Mouse (Mus musculus): Measurements from ENCODE around the gene Ppp2r5e. TPM values are rescaled to one million over a fixed set of nuclear protein-coding genes. Genes with fewer than 3 reads are reported as not detected.
A peak's percentile ranks its signal among the peaks of the same experiment; 100 is the strongest.

Gene Ppp2r5e
- polyA plus RNA-seq, 1 experiment from 2014 or later = 12.6 TPM

DNA sequence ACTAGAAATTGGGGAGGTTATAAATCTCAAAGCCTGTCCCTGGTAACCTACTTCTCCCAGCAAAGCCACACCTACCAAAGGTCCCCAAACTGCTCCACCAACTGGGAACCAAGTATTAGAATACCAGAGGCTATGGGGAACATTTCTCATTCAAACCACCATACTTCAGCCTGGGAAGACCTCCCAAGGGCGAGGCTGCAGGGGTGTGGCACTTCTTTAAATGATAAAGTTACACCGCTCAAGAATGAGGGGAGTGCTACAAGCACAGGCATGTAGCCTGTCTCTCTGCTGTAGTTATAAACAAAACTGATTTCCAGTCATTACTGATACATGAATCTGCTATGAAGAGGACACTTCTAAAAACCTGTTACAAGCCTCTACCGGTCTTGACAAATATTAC lies 113.3 kb downstream of the Ppp2r5e start:
- H3K27me3 ChIP-seq (ENCODE audit: control insufficient read depth, insufficient read depth, low read length) = no peaks in the 10 kb centered on the region
- H3K4me1 ChIP-seq (ENCODE audit: control insufficient read depth, insufficient read depth, low read length) = no peaks in the 10 kb centered on the region
- no peaks in the 10 kb centered on the region for H3K36me3 ChIP-seq (ENCODE audit: control insufficient read depth, insufficient read depth, low read length)
- ATAC-seq (replicated peaks; ENCODE audit: insufficient number of reproducible peaks, low FRiP score, low TSS enrichment) = no peak
- no peak overlapping the region for H3K27ac ChIP-seq (ENCODE audit: low read depth, low read length)
- WGBS (ENCODE audit: insufficient replicate concordance) = 73% methylated on average over 3 of the region's 3 CpGs
- H3K4me3 ChIP-seq (ENCODE audit: low read depth, low read length) = no peak overlapping the region
- H3K9me3 ChIP-seq (replicated peaks; ENCODE audit: control insufficient read depth, low read length) = no peaks in the 10 kb centered on the region
- no peak overlapping the region for H3K9ac ChIP-seq (ENCODE audit: low read depth, low read length)
- no peak overlapping the region for H3K4me2 ChIP-seq

GRCm38 (mm10) chr12:75482015-75482414 lies 114.0 kb downstream of the Ppp2r5e start:
- no peaks in the 10 kb centered on the region for H3K9me3 ChIP-seq (replicated peaks; ENCODE audit: control insufficient read depth, low read length)
- H3K27ac ChIP-seq (ENCODE audit: low read depth, low read length) = no peak overlapping the region
- H3K27me3 ChIP-seq (ENCODE audit: control insufficient read depth, insufficient read depth, low read length) = no peaks in the 10 kb centered on the region
- ATAC-seq (replicated peaks; ENCODE audit: insufficient number of reproducible peaks, low FRiP score, low TSS enrichment) = no peak
- no peaks in the 10 kb centered on the region for H3K4me1 ChIP-seq (ENCODE audit: control insufficient read depth, insufficient read depth, low read length)
- H3K36me3 ChIP-seq (ENCODE audit: control insufficient read depth, insufficient read depth, low read length) = no peaks in the 10 kb centered on the region
- no peak overlapping the region for H3K9ac ChIP-seq (ENCODE audit: low read depth, low read length)
- H3K4me3 ChIP-seq (ENCODE audit: low read depth, low read length) = no peak overlapping the region
- 70% methylated on average over 4 of the region's 4 CpGs for WGBS (ENCODE audit: insufficient replicate concordance)
- H3K4me2 ChIP-seq = no peak overlapping the region

DNA sequence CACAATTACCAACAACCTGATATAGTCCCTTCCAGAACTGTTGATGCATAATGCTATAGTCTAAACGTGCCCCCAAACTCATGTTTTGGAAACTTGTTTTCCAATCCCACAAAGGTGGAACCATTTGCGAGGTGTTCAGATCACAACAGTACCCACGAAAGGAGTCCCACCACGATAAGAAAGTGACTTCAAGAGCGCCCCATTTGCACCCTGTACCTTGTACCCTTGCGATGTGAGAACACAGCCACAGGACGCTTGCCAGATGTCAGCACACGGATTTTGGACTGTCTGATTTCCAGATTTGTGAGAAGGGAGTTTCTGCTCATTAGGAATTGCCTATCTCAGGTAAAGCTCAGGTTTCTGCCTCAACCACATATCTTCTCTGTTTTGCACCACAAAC lies 116.0 kb downstream of the Ppp2r5e start:
- H3K36me3 ChIP-seq (ENCODE audit: control insufficient read depth, insufficient read depth, low read length) = no peaks in the 10 kb centered on the region
- no peaks in the 10 kb centered on the region for H3K4me1 ChIP-seq (ENCODE audit: control insufficient read depth, insufficient read depth, low read length)
- H3K27me3 ChIP-seq (ENCODE audit: control insufficient read depth, insufficient read depth, low read length) = no peaks in the 10 kb centered on the region
- no peak overlapping the region for H3K9ac ChIP-seq (ENCODE audit: low read depth, low read length)
- no peak for ATAC-seq (replicated peaks; ENCODE audit: insufficient number of reproducible peaks, low FRiP score, low TSS enrichment)
- WGBS (ENCODE audit: insufficient replicate concordance) = 85% methylated on average over 8 of the region's 8 CpGs
- H3K4me3 ChIP-seq (ENCODE audit: low read depth, low read length) = no peak overlapping the region
- no peak overlapping the region for H3K27ac ChIP-seq (ENCODE audit: low read depth, low read length)
- no peak overlapping the region for H3K4me2 ChIP-seq
- H3K9me3 ChIP-seq (replicated peaks; ENCODE audit: control insufficient read depth, low read length) = no peaks in the 10 kb centered on the region

DNA sequence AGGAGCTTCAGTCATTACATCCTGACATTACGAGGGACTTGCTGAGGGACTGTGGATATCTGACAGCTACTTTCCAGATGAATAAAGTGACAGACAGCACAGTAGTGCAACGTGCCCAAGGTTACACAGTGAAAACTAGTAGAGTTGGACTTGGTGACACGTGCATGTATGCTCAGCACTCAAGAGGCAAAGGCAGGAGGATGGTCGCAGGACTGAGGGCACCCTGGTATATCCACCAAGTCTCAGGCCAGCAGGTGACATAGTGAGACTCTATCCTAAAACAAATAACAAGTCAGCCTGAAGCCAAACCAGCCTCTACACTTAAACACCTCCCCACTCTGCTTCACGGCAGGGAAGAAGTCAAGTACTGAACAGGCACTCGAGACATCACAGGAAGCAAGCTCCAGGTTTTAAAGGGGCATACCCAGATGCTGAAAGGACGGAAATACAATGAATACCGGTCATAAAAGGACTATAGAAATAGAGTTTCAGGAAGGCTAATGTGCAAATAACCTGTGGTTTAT lies 116.6 kb downstream of the Ppp2r5e start:
- Histone ChIP-seq H3K4me3 (ENCODE audit: low read depth, low read length) (no peak overlapping the region), H3K4me1 (ENCODE audit: control insufficient read depth, insufficient read depth, low read length) (no peaks in the 10 kb centered on the region), H3K27me3 (ENCODE audit: control insufficient read depth, insufficient read depth, low read length) (no peaks in the 10 kb centered on the region), H3K9me3 (replicated peaks; ENCODE audit: control insufficient read depth, low read length) (no peaks in the 10 kb centered on the region), H3K9ac (ENCODE audit: low read depth, low read length) (no peak overlapping the region), H3K4me2 (no peak overlapping the region), H3K36me3 (ENCODE audit: control insufficient read depth, insufficient read depth, low read length) (no peaks in the 10 kb centered on the region), H3K27ac (ENCODE audit: low read depth, low read length) (no peak overlapping the region)
- 61% methylated on average over 8 of the region's 8 CpGs for WGBS (ENCODE audit: insufficient replicate concordance)
- 0 out of 2 replicates have a peak, but pooled peaks have one; percentile 18 for ATAC-seq (replicated peaks; ENCODE audit: insufficient number of reproducible peaks, low FRiP score, low TSS enrichment)

DNA sequence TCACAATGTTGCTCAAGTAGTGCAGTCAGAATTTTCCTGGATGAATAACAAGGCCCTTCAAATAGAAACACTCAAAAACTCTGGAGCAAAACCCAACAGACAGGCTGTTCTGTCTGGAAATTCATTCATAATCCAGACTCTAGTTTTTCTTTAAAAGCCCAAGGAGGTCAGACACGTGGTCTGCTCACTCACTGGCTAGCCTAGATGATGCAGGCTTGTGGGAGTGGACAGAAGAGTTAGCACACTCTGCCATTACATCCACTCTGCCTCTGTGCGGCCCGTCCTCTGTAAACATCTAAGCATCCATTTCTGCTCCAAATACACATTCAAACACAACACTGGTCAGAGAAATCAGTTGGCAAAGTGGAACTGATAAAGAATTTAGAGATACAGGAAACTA lies 117.4 kb downstream of the Ppp2r5e start:
- 92% methylated on average over 3 of the region's 3 CpGs for WGBS (ENCODE audit: insufficient replicate concordance)
- Histone ChIP-seq H3K4me3 (ENCODE audit: low read depth, low read length) (no peak overlapping the region), H3K27ac (ENCODE audit: low read depth, low read length) (no peak overlapping the region), H3K27me3 (ENCODE audit: control insufficient read depth, insufficient read depth, low read length) (no peaks in the 10 kb centered on the region), H3K9ac (ENCODE audit: low read depth, low read length) (no peak overlapping the region), H3K4me1 (ENCODE audit: control insufficient read depth, insufficient read depth, low read length) (no peaks in the 10 kb centered on the region), H3K9me3 (replicated peaks; ENCODE audit: control insufficient read depth, low read length) (no peaks in the 10 kb centered on the region), H3K36me3 (ENCODE audit: control insufficient read depth, insufficient read depth, low read length) (no peaks in the 10 kb centered on the region), H3K4me2 (no peak overlapping the region)
- no peak for ATAC-seq (replicated peaks; ENCODE audit: insufficient number of reproducible peaks, low FRiP score, low TSS enrichment)

GRCm38 (mm10) chr12:75478117-75478516 lies 117.9 kb downstream of the Ppp2r5e start:
- no peak for ATAC-seq (replicated peaks; ENCODE audit: insufficient number of reproducible peaks, low FRiP score, low TSS enrichment)

DNA sequence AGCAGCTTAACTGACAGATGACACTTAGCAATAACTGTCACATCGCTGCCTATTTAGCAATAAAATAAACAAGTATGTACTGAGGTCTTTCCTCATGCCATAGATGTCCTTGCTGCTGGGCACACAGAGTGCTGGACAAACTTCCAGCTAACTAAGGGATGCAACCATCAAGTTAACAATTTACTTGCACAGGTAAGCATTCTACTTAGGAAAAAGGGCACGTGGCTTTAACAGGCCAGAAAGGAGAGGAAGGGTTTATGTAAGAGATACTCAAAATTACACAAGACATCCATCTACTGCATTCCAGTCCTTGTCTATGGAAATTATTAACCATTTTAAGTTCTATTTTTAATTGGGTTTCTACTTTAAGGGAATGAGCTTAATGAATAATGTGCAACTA lies 123.0 kb downstream of the Ppp2r5e start:
- H3K4me3 ChIP-seq (ENCODE audit: low read depth, low read length) = no peak overlapping the region
- no peak for ATAC-seq (replicated peaks; ENCODE audit: insufficient number of reproducible peaks, low FRiP score, low TSS enrichment)
- no peaks in the 10 kb centered on the region for H3K9me3 ChIP-seq (replicated peaks; ENCODE audit: control insufficient read depth, low read length)
- no peaks in the 10 kb centered on the region for H3K27me3 ChIP-seq (ENCODE audit: control insufficient read depth, insufficient read depth, low read length)
- H3K4me1 ChIP-seq (ENCODE audit: control insufficient read depth, insufficient read depth, low read length) = no peaks in the 10 kb centered on the region
- 90% methylated on average over 2 of the region's 2 CpGs for WGBS (ENCODE audit: insufficient replicate concordance)
- no peak overlapping the region for H3K4me2 ChIP-seq
- 0 out of 2 replicates have a peak, but pooled peaks cover 3% of the 10 kb centered on the region for H3K36me3 ChIP-seq (ENCODE audit: control insufficient read depth, insufficient read depth, low read length)
- no peak overlapping the region for H3K27ac ChIP-seq (ENCODE audit: low read depth, low read length)
- H3K9ac ChIP-seq (ENCODE audit: low read depth, low read length) = no peak overlapping the region

More at GRCm38 (mm10) chr12:75478117-75478516, 117.9 kb downstream of the Ppp2r5e start:
- Histone ChIP-seq H3K27me3 (ENCODE audit: control insufficient read depth, insufficient read depth, low read length) (no peaks in the 10 kb centered on the region), H3K36me3 (ENCODE audit: control insufficient read depth, insufficient read depth, low read length) (no peaks in the 10 kb centered on the region), H3K9ac (ENCODE audit: low read depth, low read length) (no peak overlapping the region), H3K27ac (ENCODE audit: low read depth, low read length) (no peak overlapping the region), H3K4me3 (ENCODE audit: low read depth, low read length) (no peak overlapping the region), H3K4me1 (ENCODE audit: control insufficient read depth, insufficient read depth, low read length) (no peaks in the 10 kb centered on the region), H3K4me2 (no peak overlapping the region), H3K9me3 (replicated peaks; ENCODE audit: control insufficient read depth, low read length) (no peaks in the 10 kb centered on the region)
- WGBS (ENCODE audit: insufficient replicate concordance) = 80% methylated on average over 4 of the region's 4 CpGs

GRCm38 (mm10) chr12:75472107-75472506 lies 123.9 kb downstream of the Ppp2r5e start:
- 89% methylated on average over 3 of the region's 3 CpGs for WGBS (ENCODE audit: insufficient replicate concordance)
- no peak overlapping the region for H3K4me3 ChIP-seq (ENCODE audit: low read depth, low read length)
- no peak for ATAC-seq (replicated peaks; ENCODE audit: insufficient number of reproducible peaks, low FRiP score, low TSS enrichment)

DNA sequence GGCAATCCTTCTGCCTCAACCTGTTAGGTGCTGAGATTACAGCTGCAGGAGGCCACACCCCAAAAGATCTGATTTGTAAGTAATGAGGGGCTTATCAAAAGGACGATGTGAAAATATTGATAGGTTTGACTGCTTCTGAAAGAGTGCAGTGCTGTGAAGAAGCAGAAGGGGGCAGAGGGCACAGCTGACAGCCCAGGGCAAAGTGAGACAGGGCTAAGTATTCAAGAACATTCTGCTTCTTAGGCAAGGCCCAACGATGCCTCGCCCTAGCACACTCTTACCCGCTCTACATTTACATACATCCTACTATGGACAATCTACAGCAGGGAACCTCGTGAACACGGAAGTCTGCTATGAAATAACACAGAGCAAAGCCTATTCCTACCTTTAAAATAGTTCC lies 128.2 kb downstream of the Ppp2r5e start:
- H3K4me3 ChIP-seq (ENCODE audit: low read depth, low read length) = no peak overlapping the region
- 86% methylated on average over 6 of the region's 6 CpGs for WGBS (ENCODE audit: insufficient replicate concordance)
- no peak for ATAC-seq (replicated peaks; ENCODE audit: insufficient number of reproducible peaks, low FRiP score, low TSS enrichment)
- H3K27ac ChIP-seq (ENCODE audit: low read depth, low read length) = no peak overlapping the region
- no peak overlapping the region for H3K9ac ChIP-seq (ENCODE audit: low read depth, low read length)
- H3K4me2 ChIP-seq = no peak overlapping the region
- no peaks in the 10 kb centered on the region for H3K4me1 ChIP-seq (ENCODE audit: control insufficient read depth, insufficient read depth, low read length)
- H3K36me3 ChIP-seq (ENCODE audit: control insufficient read depth, insufficient read depth, low read length) = peaks cover 7% of the 10 kb centered on the region; the same call in 1 of the 2 replicates
- no peaks in the 10 kb centered on the region for H3K27me3 ChIP-seq (ENCODE audit: control insufficient read depth, insufficient read depth, low read length)
- H3K9me3 ChIP-seq (replicated peaks; ENCODE audit: control insufficient read depth, low read length) = no peaks in the 10 kb centered on the region

More at GRCm38 (mm10) chr12:75472107-75472506, 123.9 kb downstream of the Ppp2r5e start:
- H3K4me1 ChIP-seq (ENCODE audit: control insufficient read depth, insufficient read depth, low read length) = no peaks in the 10 kb centered on the region
- H3K36me3 ChIP-seq (ENCODE audit: control insufficient read depth, insufficient read depth, low read length) = 0 out of 2 replicates have a peak, but pooled peaks cover 3% of the 10 kb centered on the region
- H3K27ac ChIP-seq (ENCODE audit: low read depth, low read length) = no peak overlapping the region
- H3K4me2 ChIP-seq = no peak overlapping the region
- no peaks in the 10 kb centered on the region for H3K27me3 ChIP-seq (ENCODE audit: control insufficient read depth, insufficient read depth, low read length)
- H3K9me3 ChIP-seq (replicated peaks; ENCODE audit: control insufficient read depth, low read length) = no peaks in the 10 kb centered on the region
- no peak overlapping the region for H3K9ac ChIP-seq (ENCODE audit: low read depth, low read length)

Measured in heart, embryonic 11.5 days (tissue).